Mouse (Mus musculus): ENCODE data around the gene Ifit1bl2.
"Not testable (repeated sequence)": the region's sequence is repeated elsewhere in the genome, so short reads cannot be mapped to it uniquely, and the experiment has no call there.

The Ifit1bl2 gene

GRCm38 (mm10) chr19:34607237-34608051, 33.1 kb downstream of the Ifit1bl2 start, which contains the start of gene Ifit3b:
Ifit3b (plus strand) TSS chr19:34607970.
- DNase-seq (ENCODE audit: low spot score), result peak; percentile 50

DNA sequence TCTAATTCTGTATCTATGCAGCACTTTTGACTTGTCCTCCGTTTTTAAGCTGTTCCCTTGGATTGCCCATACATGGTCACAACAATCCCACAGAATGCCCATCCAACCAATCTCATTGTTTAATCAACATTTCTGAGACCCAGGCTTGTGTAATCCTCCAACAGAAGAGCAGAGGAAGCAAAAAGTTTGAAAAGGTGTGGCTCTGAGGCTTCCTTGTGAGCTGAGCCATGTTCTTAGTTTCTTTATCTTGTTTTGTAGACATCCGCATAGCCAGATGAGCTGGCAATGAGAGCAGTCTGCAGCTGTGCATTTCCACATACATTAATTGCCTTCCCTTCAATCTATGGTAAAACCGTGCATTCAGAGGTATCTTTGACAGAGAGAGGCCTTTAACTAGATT, 35.1 kb downstream of the Ifit1bl2 start:
- DNase-seq (ENCODE audit: low spot score), result no peak

- not testable (repeated sequence) for DNase-seq (ENCODE audit: low spot score)
Measured at GRCm38 (mm10) chr19:34601888-34602287, 38.7 kb downstream of the Ifit1bl2 start, which contains the start of gene Ifit1bl1. Ifit1bl1 (minus strand) TSS chr19:34601956.

- DNase-seq (ENCODE audit: low spot score), result not testable (repeated sequence)
Measured at GRCm38 (mm10) chr19:34599250-34599649, 41.3 kb downstream of the Ifit1bl2 start.

DNA sequence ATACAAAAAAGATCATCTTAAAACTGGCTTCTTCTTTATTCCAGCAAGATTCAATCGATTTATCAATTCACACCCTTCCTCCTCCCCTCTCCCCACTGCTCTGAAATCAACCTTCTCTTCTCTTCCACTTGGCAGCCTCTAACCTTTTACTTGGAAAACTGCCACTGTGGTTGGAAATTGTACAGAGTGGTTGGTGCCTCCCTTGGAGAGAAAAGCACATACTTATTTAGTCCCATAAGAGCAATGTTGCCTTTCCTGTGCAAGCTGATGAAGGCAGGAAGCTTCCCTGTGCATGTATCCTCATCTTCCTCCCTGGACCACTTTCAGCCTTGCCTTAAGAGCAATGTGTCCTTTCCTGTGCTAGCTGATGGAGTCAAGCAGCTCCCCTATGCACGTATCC, 42.2 kb downstream of the Ifit1bl2 start:
- no peak for DNase-seq (ENCODE audit: low spot score)

GRCm38 (mm10) chr19:34596811-34597210, 43.7 kb downstream of the Ifit1bl2 start:
- no peak for DNase-seq (ENCODE audit: low spot score)

DNA sequence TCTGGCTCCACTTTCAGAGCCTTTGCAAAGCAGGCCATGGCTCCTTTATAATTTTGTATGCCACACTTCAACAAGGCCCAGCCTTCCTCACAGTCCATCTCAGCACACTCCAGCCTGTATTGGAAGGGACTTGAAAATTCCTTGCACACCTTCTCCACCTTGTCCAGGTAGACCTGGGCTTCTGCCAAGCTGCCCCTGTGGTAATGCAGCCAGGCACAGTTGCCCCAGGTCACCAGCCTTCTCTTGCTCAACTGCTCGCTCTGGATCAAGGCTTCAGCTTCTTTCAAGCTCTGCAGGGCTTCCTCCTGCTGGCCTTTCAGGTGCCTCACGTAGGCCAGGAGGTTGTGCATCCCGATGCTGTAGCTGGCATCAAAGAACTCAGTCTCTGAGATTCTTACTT, 46.0 kb downstream of the Ifit1bl2 start:
- not testable (repeated sequence) for DNase-seq (ENCODE audit: low spot score)

- DNase-seq (ENCODE audit: low spot score), result no peak
Measured at GRCm38 (mm10) chr19:34593456-34593855, 47.1 kb downstream of the Ifit1bl2 start.

- no peak for DNase-seq (ENCODE audit: low spot score)
Measured at GRCm38 (mm10) chr19:34588959-34589358, 51.6 kb downstream of the Ifit1bl2 start.

GRCm38 (mm10) chr19:34587898-34588692, 52.4 kb downstream of the Ifit1bl2 start:
- not testable (repeated sequence) for DNase-seq (ENCODE audit: low spot score)

DNA sequence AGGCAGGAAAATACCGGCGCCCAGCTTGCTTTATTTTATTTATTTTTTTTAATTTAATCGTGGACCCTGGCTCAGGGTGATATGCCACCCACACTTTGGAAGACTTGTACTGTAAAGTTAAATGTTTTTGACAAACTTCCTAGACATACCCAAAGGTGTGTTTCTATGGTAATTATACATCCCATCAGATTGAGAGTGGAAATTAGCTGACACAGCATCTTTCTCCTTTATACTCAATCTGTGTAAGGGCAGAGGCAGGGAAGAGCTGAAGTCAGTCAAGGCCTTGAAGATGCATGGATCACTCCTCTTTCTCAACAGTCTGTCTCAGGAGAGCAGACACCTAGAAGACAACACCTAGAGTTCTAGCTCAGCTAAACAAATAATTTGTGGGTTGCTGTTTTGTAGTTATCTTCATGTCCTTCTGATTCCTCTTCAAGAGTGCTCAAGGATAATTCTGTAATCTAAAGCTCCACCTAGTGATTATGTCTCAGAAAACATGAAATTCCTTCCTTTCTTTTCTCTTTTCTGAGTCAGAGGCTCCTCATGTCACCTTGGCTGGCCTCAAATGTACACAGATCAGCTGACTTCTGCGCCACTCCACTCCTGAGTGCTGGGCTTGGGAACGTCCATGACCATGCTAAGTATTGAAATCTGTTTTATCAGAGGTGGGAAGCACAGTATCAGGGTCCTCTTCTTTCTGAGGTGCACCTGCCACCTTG, 54.6 kb downstream of the Ifit1bl2 start:
- not testable (repeated sequence) for DNase-seq (ENCODE audit: low spot score)

- DNase-seq (ENCODE audit: low spot score), result not testable (repeated sequence)
Measured at GRCm38 (mm10) chr19:34583126-34583766, 57.3 kb downstream of the Ifit1bl2 start, which contains the start of gene Ifit3. Ifit3 (plus strand) TSS chr19:34583531.

DNA sequence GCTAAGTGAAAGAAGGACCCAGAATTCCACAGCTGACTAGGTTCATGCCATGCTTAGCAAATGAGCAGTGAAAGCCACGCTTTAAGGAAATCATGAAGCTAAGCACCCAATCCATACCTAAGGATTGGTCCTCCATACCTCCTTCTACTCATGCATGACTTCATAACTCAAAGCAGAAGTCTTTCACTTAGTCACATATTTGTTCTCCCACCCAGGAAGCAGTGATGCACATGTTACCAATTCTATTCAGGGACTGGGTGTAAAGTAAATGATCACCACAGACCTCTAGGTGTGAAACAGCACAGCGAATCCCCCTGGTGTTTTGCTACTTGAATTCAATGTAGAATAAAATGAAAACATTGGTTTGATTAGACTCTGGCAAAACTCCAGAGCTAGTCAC, 57.8 kb downstream of the Ifit1bl2 start:
- not testable (repeated sequence) for DNase-seq (ENCODE audit: low spot score)

- no peak for DNase-seq (ENCODE audit: low spot score)
Measured at GRCm38 (mm10) chr19:34577121-34577520, 63.4 kb downstream of the Ifit1bl2 start.

- DNase-seq (ENCODE audit: low spot score), result no peak
Measured at GRCm38 (mm10) chr19:34573650-34574049, 66.9 kb downstream of the Ifit1bl2 start.

GRCm38 (mm10) chr19:34571080-34571479, 69.5 kb downstream of the Ifit1bl2 start:
- no peak for DNase-seq (ENCODE audit: low spot score)

DNA sequence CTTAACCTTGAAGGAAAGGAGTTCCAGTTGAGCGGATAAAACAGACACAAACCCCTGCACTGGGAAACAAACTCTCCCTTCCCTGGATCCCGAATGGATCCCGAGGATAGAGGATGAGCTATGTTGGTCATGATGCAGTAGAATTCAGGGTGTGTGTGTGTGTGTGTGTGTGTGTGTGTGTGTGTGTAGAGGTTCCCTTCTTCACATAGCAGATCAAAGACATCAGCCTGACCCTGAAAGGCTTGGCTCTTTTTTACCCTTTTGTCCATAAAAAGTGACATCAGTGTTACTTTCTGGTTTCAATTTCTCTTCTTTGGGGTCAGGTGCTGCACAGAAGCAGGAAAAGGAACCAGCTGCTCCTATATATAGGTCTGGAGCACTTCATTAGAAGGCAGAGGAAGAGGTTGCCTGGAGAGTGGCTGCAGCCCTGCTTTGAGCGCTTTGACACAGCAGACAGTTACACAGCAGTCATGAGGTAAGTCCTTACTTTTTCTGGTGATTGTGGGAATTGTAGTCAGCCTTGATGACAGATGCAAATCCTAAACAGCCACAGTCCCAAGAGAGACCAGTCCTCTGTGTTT, 70.6 kb downstream of the Ifit1bl2 start:
- DNase-seq (ENCODE audit: low spot score), result no peak

DNA sequence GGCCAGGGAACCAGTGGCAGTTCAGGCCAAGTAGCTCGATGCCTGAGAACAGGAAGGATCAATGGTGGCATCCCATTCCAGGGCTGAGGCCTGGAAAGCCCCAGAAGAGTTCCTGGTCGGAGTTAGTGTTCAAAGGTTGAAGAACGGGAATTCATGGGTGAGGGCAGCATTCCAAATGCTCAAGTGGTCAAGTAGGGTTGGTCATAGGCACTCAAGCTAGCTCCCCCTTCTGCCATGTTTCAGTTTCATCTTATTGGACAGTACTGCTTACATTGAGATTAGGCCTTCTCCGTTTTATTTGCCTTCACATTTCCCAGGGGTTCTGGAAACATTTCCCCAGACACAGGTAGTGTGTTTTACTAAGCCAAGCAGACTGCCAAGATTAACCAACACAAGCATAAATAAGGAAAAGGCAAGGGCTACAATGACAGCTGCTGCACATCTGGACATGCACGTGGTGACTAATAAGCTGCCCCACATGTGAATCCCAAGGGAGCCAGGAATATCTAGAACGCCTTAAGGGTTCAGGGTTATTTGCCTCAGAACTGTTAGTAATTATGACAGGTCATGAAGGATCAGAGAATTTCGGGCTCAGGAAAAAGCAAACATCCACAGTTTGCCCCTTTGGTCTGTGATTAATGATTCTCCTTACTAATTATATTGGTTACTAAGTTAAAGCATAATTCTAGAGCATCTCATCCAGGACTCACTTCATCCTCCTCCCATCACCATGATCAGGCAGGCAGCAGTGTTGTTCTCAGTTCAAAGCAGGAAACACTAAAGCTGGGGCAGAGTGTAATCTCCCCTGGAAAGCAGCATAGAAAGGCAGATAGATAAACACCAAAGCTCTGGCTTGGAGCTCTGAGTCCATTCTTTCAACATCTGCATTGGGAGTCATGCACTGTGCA, 71.3 kb downstream of the Ifit1bl2 start:
- DNase-seq (ENCODE audit: low spot score), result no peak

All from yolk sac, embryonic 10.5 days (tissue).